Comparison of ENCODE assay signal across 11 mouse cellular contexts in the genomic region with DNA sequence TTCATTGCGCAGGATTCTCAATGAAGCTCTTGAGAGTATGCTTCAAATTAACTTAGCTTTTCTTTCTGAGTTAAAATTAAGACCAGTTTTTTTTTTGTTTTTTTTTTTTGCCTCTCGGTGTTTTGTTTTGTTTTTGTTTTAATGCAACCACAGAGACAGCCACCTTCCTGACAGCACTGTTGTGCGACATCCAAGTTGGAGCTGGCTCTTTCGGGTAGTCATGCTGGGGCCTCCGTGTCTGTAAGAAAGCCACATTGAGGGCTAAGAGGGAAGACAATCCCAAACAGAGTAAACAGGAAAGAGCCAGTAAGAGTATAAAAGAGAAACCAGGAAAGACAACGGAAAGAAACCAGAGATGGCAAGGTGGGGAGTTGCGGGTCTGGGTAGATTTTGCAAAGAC.
A peak's percentile ranks its signal among the peaks of the same experiment; 100 is the strongest.
DNase-seq lines count a peak whose midpoint lies in the region; ATAC-seq and TF ChIP-seq lines count a peak whose summit lies in the region.
"Had no signal": no experiment of that assay in that cellular context is flagged by ENCODE, and none has a peak within 500 bp of the region (broad histone marks: within the 10 kb centered on the region; RNA-seq: fewer than 3 reads in every experiment).

No protein-coding gene starts in this region.

- peak overlapping the region; percentile 58 for H3K27ac ChIP-seq in intestine, embryonic 14.5 days (ENCODE audit: low read depth)
- H3K27ac ChIP-seq in intestine, postnatal 0 days (ENCODE audit: low read depth, low read length), result no peak overlapping the region
- H3K27ac ChIP-seq in stomach, postnatal 0 days (replicated peaks), result peak overlapping the region; percentile 61
- no peak overlapping the region for H3K27ac ChIP-seq in midbrain, embryonic 13.5 days
- H3K27ac ChIP-seq: midbrain, embryonic 12.5 days had no signal

- ATAC-seq in intestine, embryonic 14.5 days (replicated peaks; ENCODE audit: low FRiP score, low TSS enrichment, low read depth), result no peak
- ATAC-seq in intestine, postnatal 0 days, result no peak
- ATAC-seq in stomach, postnatal 0 days (ENCODE audit: low FRiP score, low TSS enrichment), result no peak
- ATAC-seq in midbrain, embryonic 13.5 days, result no peak
- ATAC-seq: forebrain, embryonic 14.5 days; inflammation-experienced regulatory T-cells, adult 6 months had no signal

- H3K4me3 ChIP-seq in intestine, embryonic 14.5 days (ENCODE audit: low read depth, low read length), result no peak overlapping the region
- H3K4me3 ChIP-seq in intestine, postnatal 0 days (ENCODE audit: low read depth, low read length), result no peak overlapping the region
- H3K4me3 ChIP-seq in stomach, postnatal 0 days (ENCODE audit: low read depth, low read length), result no peak overlapping the region
- H3K4me3 ChIP-seq in midbrain, embryonic 13.5 days (replicated peaks), result no peak overlapping the region
- H3K4me3 ChIP-seq: midbrain, embryonic 12.5 days had no signal

- no peak overlapping the region for H3K4me2 ChIP-seq in intestine, embryonic 14.5 days (ENCODE audit: low read length)
- H3K4me2 ChIP-seq in intestine, postnatal 0 days (replicated peaks; ENCODE audit: low read depth), result no peak overlapping the region
- H3K4me2 ChIP-seq in stomach, postnatal 0 days (replicated peaks; ENCODE audit: low read depth), result 0 out of 2 replicates have a peak overlapping the region, but pooled peaks have one; percentile 2
- no peak overlapping the region for H3K4me2 ChIP-seq in midbrain, embryonic 13.5 days (replicated peaks)
- H3K4me2 ChIP-seq: midbrain, embryonic 12.5 days had no signal

- no peak for DNase-seq in intestine, embryonic 14.5 days (ENCODE audit: low spot score)
- DNase-seq in urinary bladder, postnatal 14 days (ENCODE audit: low spot score), result peak; percentile 8
- DNase-seq in urinary bladder, postnatal 4 days (ENCODE audit: low spot score in 2 of 2), result no peak
- peak; percentile 15 to 23 for DNase-seq in heart, postnatal 14 days
- no peak for DNase-seq in stomach, postnatal 0 days (ENCODE audit: low spot score)
- DNase-seq in spleen, adult 12 weeks (ENCODE audit: low spot score), result no peak

- H3K27me3 ChIP-seq in intestine, embryonic 14.5 days (replicated peaks; ENCODE audit: control insufficient read depth, insufficient read depth, low read length), result no peaks in the 10 kb centered on the region
- H3K27me3 ChIP-seq in intestine, postnatal 0 days (replicated peaks; ENCODE audit: control insufficient read depth, insufficient read depth, low read length), result no peaks in the 10 kb centered on the region
- H3K27me3 ChIP-seq in stomach, postnatal 0 days (ENCODE audit: control insufficient read depth, insufficient read depth, low read length), result no peaks in the 10 kb centered on the region
- no peaks in the 10 kb centered on the region for H3K27me3 ChIP-seq in midbrain, embryonic 13.5 days
- H3K27me3 ChIP-seq: midbrain, embryonic 12.5 days had no signal

- no peak overlapping the region for H3K9ac ChIP-seq in intestine, embryonic 14.5 days (ENCODE audit: low read length)
- no peak overlapping the region for H3K9ac ChIP-seq in intestine, postnatal 0 days (ENCODE audit: low read depth, low read length)
- H3K9ac ChIP-seq in stomach, postnatal 0 days (ENCODE audit: low read length), result no peak overlapping the region
- no peak overlapping the region for H3K9ac ChIP-seq in midbrain, embryonic 13.5 days (replicated peaks)
- H3K9ac ChIP-seq: midbrain, embryonic 12.5 days had no signal

- intact Hi-C loops in heart, postnatal 14 days (cut with DNase I), result no loop called here

- TF ChIP-seq EP300 in stomach, postnatal 0 days (optimal IDR thresholded peaks at IDR 0.05), result no peak

- peaks cover 11% of the 10 kb centered on the region; the same call in 1 of the 2 replicates for H3K4me1 ChIP-seq in intestine, embryonic 14.5 days (replicated peaks; ENCODE audit: control insufficient read depth, insufficient read depth, low read length)
- H3K4me1 ChIP-seq in intestine, postnatal 0 days (replicated peaks; ENCODE audit: control insufficient read depth, insufficient read depth, low read length), result no peaks in the 10 kb centered on the region
- no peaks in the 10 kb centered on the region; the same call in 1 of the 2 replicates for H3K4me1 ChIP-seq in stomach, postnatal 0 days (replicated peaks; ENCODE audit: control insufficient read depth, insufficient read depth)
- no peaks in the 10 kb centered on the region for H3K4me1 ChIP-seq in midbrain, embryonic 13.5 days (replicated peaks)
- H3K4me1 ChIP-seq: midbrain, embryonic 12.5 days had no signal

- WGBS in intestine, embryonic 14.5 days, result 51% methylated on average over 7 of the region's 7 CpGs
- 54% methylated on average over 7 of the region's 7 CpGs for WGBS in intestine, postnatal 0 days
- 50% methylated on average over 7 of the region's 7 CpGs for WGBS in stomach, postnatal 0 days
- WGBS in midbrain, embryonic 13.5 days, result 52% methylated on average over 7 of the region's 7 CpGs

- H3K9me3 ChIP-seq in intestine, embryonic 14.5 days (ENCODE audit: control insufficient read depth, low read length), result no peaks in the 10 kb centered on the region
- H3K9me3 ChIP-seq in intestine, postnatal 0 days (ENCODE audit: control insufficient read depth), result no peaks in the 10 kb centered on the region
- H3K9me3 ChIP-seq in stomach, postnatal 0 days (ENCODE audit: control insufficient read depth, low read length), result no peaks in the 10 kb centered on the region
- H3K9me3 ChIP-seq in midbrain, embryonic 13.5 days, result no peaks in the 10 kb centered on the region
- H3K9me3 ChIP-seq: midbrain, embryonic 12.5 days had no signal

- no peak for TF ChIP-seq CTCF in intestine, postnatal 0 days (IDR thresholded peaks at IDR 0.05; ENCODE audit: low read depth)
- TF ChIP-seq CTCF in stomach, postnatal 0 days (IDR thresholded peaks at IDR 0.05; ENCODE audit: low read depth), result no peak

- no peaks in the 10 kb centered on the region for H3K36me3 ChIP-seq in intestine, embryonic 14.5 days (ENCODE audit: control insufficient read depth, insufficient read depth, low read length)
- H3K36me3 ChIP-seq in intestine, postnatal 0 days (ENCODE audit: control insufficient read depth, insufficient read depth), result no peaks in the 10 kb centered on the region
- H3K36me3 ChIP-seq in stomach, postnatal 0 days (ENCODE audit: control insufficient read depth, insufficient read depth, low read length), result no peaks in the 10 kb centered on the region
- no peaks in the 10 kb centered on the region for H3K36me3 ChIP-seq in midbrain, embryonic 13.5 days
- H3K36me3 ChIP-seq: midbrain, embryonic 12.5 days had no signal

Comparison
In these comparisons a context has a peak if more than half of its experiments do, and no peak if none do; other contexts are left out.
1. DNase-seq: peak in urinary bladder, postnatal 14 days (single experiment) and heart, postnatal 14 days (2 of 2); none in intestine, embryonic 14.5 days (single experiment), urinary bladder, postnatal 4 days (0 of 2), stomach, postnatal 0 days (single experiment) and spleen, adult 12 weeks (single experiment).
2. H3K27ac ChIP-seq: peak in intestine, embryonic 14.5 days (single experiment) and stomach, postnatal 0 days (single experiment); none in intestine, postnatal 0 days (single experiment) and midbrain, embryonic 13.5 days (single experiment).